Mouse (Mus musculus) heart, adult 18-20 months (tissue): ENCODE data around the gene Tex22. TPM values are rescaled to one million over a fixed set of nuclear protein-coding genes. Genes with fewer than 3 reads are reported as not detected.

Source experiments
- DNase-seq, 2 experiments: peaks; one replicate each; pipeline ENCODE4 v3.0.0; 2021 to 2022; ENCODE audit warnings: mixed read lengths in 1 of 2
- total RNA-seq, 2 experiments: library from RNA; stranded (reverse); gene quantifications; 2 replicates each; pipeline ENCODE4 v1.2.3; 2021

Tex22 gene
- total RNA-seq, 2 experiments from 2014 or later = not detected

DNA sequence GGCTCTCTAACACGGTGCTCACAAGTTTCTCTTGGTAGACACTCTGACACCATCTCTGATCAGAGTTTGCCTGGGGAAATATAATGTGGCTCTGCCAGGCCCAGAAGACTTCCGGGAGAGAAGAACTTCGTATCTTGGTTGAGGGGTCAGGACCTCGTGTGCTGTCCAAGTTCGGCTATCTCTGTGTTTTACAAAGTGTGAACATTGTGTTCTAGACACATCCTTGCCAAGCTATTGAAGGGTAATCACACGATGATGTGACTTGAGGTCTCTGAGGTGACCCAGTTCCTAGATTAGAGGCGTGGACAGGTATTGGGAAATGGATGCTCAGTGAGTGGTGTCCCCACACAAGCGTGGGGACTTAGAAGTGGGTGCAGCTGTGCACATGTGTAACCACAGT is 18.2 kb upstream of the Tex22 start:
- DNase-seq = peak; percentile 56 to 68

DNA sequence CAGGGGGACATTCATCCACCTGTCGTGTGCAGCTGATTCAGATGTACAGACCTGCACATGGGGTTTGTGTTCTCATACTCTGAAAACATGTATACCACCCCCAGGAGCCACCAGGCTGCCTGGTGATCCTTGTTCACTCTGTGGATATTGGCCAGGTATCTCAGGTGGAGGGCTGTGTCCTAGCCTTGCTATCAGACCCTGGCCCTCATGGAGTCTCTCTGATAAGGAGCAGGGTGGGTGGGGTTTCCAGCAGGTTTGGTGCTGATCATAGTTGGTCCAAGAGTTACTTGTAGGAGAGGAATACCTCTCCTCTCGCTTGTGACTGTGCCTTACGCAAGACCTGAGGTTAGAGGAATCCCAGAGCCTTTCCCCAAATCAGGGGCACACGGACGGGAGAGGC is 14.1 kb upstream of the Tex22 start:
- no peak for DNase-seq

- DNase-seq = no peak
These were observed 12.7 kb upstream of the Tex22 start for GRCm38 (mm10) chr12:113061606-113062005.

GRCm38 (mm10) chr12:113062201-113062600 is 12.1 kb upstream of the Tex22 start:
- no peak for DNase-seq

GRCm38 (mm10) chr12:113063700-113064099 is 10.6 kb upstream of the Tex22 start:
- DNase-seq = no peak

- DNase-seq = no peak
These were observed 6.3 kb upstream of the Tex22 start for GRCm38 (mm10) chr12:113068002-113068401.

DNA sequence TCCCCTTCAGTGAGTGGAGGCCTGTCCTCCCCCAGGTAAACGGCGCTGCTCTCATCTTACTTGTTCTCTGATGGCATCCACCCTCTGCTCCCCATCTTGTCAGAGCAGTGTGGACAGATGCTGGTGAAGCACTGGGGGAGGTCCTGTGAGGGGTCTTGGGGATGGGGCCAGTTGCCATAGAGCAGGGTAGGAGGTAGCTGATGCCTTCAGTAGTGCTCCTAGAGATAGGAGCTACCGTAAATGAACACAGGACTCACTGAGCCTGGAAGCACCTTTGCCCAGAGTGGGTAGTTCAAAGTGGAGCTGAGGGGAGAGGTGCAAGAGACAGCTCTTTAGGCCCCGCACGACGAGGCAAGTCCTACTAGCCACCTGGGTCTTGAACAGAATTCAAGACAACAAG is 4.9 kb upstream of the Tex22 start:
- DNase-seq = no peak

GRCm38 (mm10) chr12:113071321-113071720 is 3.0 kb upstream of the Tex22 start:
- peak in 1 of 2 experiments; percentile 3 for DNase-seq

DNA sequence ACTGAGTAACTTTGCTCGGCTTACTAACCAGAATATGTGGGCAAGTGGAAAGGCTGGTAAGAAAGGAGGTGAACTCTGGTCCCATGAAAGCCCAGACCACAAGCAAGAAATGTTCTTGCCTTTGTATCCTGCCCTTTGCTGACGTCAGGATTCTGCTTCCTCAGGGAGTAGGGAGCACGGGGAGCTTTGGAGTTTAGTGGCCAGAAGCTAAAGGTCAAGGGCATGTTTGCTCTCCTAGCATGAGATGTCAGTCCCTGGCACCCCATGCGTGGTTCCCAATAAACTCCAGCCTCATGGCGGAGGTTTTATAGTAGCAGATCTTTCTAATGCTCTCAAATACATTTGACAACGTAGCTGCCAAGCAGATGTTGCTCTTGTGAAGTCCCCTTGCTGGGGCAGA is 2.5 kb upstream of the Tex22 start:
- DNase-seq = peak in 1 of 2 experiments; percentile 4

- DNase-seq = peak; percentile 15 to 18
These were observed 628 bp upstream of the Tex22 start for GRCm38 (mm10) chr12:113073420-113074328.

GRCm38 (mm10) chr12:113075063-113075454 is 757 bp downstream of the Tex22 start:
- DNase-seq = peak; percentile 88 to 92

DNA sequence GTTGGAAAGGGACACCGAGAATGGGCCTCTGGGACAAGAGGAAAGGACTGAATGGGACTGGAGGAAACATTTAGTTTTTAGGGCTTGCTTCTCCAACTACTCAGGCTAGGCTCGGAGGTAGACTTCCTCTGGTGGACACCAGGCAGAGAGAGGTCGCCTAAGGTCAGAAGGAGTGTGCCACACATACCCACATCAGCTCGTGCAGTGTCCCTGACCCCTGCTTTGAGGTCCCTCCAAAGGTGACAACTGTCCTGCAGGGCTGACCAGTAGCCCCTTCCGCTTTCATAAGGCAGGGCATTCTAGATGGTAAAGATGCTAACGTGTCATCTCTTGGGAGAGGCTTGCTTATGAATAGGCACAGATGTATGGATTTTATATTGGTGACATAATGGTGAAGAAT is 1.2 kb downstream of the Tex22 start:
- no peak for DNase-seq

DNA sequence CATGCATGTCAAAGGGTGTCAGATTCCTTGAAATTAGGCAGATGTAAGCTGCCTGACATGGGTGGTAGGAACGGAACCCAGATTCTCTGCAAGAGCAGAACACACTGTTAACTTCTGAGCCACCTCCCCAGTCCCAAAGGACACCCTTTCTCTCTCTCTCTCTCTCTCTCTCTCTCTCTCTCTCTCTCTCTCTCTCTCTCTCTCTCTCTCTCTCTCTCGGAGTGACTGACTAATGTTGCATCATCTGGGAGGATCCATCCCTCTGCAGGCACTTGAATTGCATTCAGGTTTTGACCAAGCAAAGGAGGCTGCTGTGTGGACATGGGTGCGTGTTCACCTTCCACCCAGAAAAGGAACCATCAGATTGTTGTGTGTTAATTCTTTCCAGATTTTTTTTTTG is 13.0 kb downstream of the Tex22 start:
- DNase-seq = no peak

GRCm38 (mm10) chr12:113088026-113088425 is 13.7 kb downstream of the Tex22 start:
- no peak for DNase-seq

DNA sequence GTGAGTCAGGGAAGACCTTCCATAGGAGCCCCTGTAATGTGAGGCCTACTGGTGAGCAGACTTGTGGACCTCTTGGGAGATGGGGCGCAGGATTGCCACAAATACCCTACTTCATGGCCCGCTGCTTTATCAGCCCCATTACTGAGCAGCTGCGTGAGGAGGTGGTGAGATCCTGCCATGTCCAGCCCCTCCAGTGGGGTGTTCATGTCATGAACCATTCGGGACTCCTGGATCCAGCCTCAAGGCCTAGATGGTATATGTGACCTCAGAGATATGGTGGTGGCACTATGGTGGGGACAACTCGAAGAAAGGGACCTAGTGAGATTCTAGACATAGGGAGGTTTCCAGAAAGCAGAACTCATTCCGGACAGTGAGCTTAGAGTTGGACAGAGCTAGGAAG is 14.8 kb downstream of the Tex22 start:
- DNase-seq = no peak

DNA sequence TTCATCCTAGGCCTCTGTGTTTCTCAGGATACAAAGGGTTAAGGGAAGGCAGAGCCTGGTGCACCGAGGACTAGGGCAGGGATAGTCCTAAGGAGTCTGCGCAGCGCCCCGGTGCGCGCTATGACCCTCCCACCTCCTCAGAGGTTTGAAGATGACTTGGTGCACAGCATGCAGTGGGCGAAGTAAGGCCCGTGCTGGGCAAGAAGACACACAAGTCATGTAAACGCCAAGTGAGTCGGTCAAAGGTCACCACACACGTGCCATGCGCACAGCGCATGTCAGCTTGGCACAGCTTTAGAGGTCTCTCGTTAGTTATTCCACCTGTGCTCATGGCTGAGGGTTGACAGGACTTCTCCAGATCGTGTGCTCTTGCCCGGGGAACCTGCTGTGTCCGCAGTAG is 15.8 kb downstream of the Tex22 start:
- no peak for DNase-seq

GRCm38 (mm10) chr12:113097040-113097439 is 22.7 kb downstream of the Tex22 start:
- DNase-seq = no peak

- DNase-seq = peak; percentile 56
These were observed 23.5 kb downstream of the Tex22 start, which contains the start of gene Mta1 for GRCm38 (mm10) chr12:113097749-113098281. Gene Mta1 (plus strand): TSS chr12:113098278.

DNA sequence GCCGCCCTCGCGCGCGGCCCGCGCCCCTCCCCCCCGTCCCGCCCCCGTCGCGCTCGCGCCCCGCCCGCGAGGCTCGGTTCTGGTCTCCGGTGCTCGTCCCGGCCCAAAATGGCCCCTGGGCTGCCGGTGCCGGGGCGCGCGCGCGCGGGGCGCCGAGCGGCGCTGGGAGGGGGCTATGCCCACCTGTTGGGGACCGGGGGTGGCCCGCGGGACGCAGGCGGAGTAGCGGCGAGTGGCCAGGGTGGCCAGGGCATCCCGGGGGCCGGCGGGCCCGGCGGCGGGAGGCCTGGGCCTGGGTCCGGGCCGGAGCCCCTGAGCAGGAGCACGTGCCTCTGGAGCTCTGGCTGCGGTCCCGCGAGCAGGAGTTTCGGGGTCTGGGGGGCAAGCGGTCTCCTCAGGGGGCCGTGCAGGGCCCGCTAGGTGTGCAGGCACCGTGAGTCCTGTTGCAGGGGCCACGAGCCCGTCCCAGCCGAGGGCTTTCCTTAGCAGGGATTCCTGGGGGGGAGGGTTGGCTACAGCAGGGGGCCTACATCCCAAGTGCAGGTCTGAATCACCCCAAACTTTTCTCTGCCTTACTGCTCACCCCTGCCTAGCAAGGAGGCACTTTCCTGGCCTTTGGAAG is 24.3 kb downstream of the Tex22 start:
- no peak for DNase-seq

- DNase-seq = no peak
These were observed 25.4 kb downstream of the Tex22 start for GRCm38 (mm10) chr12:113099470-113100237.

DNA sequence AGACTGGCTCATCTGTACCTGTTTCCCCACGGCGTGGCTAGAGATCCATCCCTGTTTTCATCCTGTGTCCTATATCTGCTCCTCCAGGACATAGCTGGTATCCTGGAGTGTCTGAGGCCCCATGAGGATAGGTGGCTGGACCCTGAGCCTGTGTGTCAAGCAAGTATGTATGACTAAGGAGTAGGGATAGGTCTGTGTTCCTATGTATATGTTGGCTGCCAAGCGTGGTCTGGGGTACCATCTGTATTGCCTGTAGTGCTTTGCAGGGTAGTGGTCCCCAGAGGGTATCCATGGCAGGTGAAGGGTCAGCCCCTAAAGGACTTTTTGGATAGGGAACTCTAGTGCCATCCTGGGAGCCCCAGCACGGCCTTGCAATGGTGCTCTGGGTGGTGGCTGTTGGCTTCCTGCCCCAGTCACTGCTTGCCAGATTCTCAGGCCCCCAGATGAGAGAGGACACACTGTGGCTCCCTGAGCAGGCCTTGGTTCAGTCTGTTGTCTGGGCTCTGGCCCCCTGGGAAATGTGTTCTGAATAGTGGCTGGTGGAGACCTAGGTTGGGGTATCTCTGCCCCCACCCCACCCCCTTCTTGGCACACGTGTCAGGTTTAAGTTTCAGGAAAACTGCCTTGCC is 26.3 kb downstream of the Tex22 start:
- DNase-seq = peak; percentile 66 to 74
